Mouse (Mus musculus) hindbrain, embryonic 16.5 days (tissue): ENCODE data around the gene Vwa3a. TPM values are rescaled to one million over a fixed set of nuclear protein-coding genes. Genes with fewer than 3 reads are reported as not detected.
A peak's percentile ranks its signal among the peaks of the same experiment; 100 is the strongest.

ENCODE experiments used
- ATAC-seq: fragments of 200-750 bp; cut with Nextera tagmentation; 2 replicates; pipeline ENCODE4 v1.8.0; 2017; ENCODE audit warnings: moderate TSS enrichment, moderate library complexity
- H3K27ac ChIP-seq: fragments of 300-500 bp; sonication (generic); 2 replicates; pipeline ENCODE4 v1.5.1; 2014; ENCODE audit warnings: low read depth, mild to moderate bottlenecking, control low read depth, low read length, moderate library complexity
- H3K27me3 ChIP-seq: fragments of 300-500 bp; sonication (generic); replicated peaks from 2 replicates; pipeline ENCODE4 v1.6.1; 2014; ENCODE audit warnings: low read length; ENCODE audit not compliant: control insufficient read depth, insufficient read depth
- H3K36me3 ChIP-seq: fragments of 300-500 bp; sonication (generic); 2 replicates; pipeline ENCODE4 v1.6.1; 2014; ENCODE audit warnings: mild to moderate bottlenecking, low read length, moderate library complexity, mixed read lengths; ENCODE audit not compliant: control insufficient read depth, insufficient read depth
- H3K4me1 ChIP-seq: fragments of 300-500 bp; sonication (generic); 2 replicates; pipeline ENCODE4 v1.6.1; 2014; ENCODE audit warnings: low read depth, low read length; ENCODE audit not compliant: control insufficient read depth, insufficient read depth
- H3K4me2 ChIP-seq: fragments of 300-500 bp; sonication (generic); 2 replicates; pipeline ENCODE4 v1.6.1; 2014; ENCODE audit warnings: mild to moderate bottlenecking, low read length, control low read depth, moderate library complexity
- H3K4me3 ChIP-seq: fragments of 300-500 bp; sonication (generic); 2 replicates; pipeline ENCODE4 v1.5.1; 2014; ENCODE audit warnings: mild to moderate bottlenecking, low read length, control low read depth, moderate library complexity
- H3K9ac ChIP-seq: fragments of 300-500 bp; sonication (generic); 2 replicates; pipeline ENCODE4 v1.6.1; 2014; ENCODE audit warnings: low read depth, mild to moderate bottlenecking, control low read depth, low read length, moderate library complexity
- H3K9me3 ChIP-seq: fragments of 300-500 bp; sonication (generic); 2 replicates; pipeline ENCODE4 v1.6.1; 2014; ENCODE audit warnings: mild to moderate bottlenecking, low read length, moderate library complexity; ENCODE audit not compliant: control insufficient read depth
- WGBS: fragments of 180-500 bp; shearing (Covaris S2); extraction: QIAGEN DNeasy Blood & Tissue Kit; methylation state at CpG from one replicate; pipeline ENCODE4 v1.1.7; 2014; 5-methylcytosine and 5-hydroxymethylcytosine counted together
- polyA plus RNA-seq: library from polyadenylated mRNA; unstranded; fragments of >200 nt; fragmentation: Nextera tagmentation; extraction: Ambion mirVana; gene quantifications from 2 replicates; pipeline ENCODE4 v1.2.1, GENCODE M21; 2015

Vwa3a gene
- polyA plus RNA-seq, 1 experiment from 2014 or later: 2.0 TPM

- no peak overlapping the region for H3K9ac ChIP-seq
- H3K27me3 ChIP-seq: no peaks in the 10 kb centered on the region
- WGBS: 5% methylated on average over 1 of the region's 1 CpGs
These were observed 28.3 kb downstream of the Vwa3a start for GRCm38 (mm10) chr7:120767369-120767768.

DNA sequence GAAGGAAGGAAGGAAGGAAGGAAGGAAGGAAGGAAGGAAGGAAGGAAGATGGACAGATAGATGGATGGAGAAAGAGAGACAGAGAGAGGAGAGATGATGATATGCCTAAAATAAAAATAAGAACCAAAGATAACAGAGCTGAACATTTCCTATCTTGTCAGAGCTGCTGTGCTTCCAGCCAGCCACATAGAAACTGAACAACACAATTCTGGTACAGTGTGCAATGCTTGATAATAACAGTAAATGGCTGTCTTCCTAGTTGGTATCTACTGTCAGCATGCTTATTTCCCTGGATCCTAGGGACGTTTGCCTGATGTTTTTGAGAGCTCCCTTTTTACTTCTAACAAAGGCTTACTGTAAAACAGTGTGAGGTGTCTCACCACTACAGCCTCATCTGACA is 32.3 kb downstream of the Vwa3a start:
- H3K9me3 ChIP-seq: no peaks in the 10 kb centered on the region
- no peaks in the 10 kb centered on the region for H3K4me1 ChIP-seq
- no peaks in the 10 kb centered on the region for H3K27me3 ChIP-seq
- no peak overlapping the region for H3K9ac ChIP-seq
- no peak for ATAC-seq
- H3K36me3 ChIP-seq: no peaks in the 10 kb centered on the region
- no peak overlapping the region for H3K4me2 ChIP-seq
- H3K4me3 ChIP-seq: no peak overlapping the region
- 64% methylated on average over 1 of the region's 1 CpGs for WGBS
- H3K27ac ChIP-seq: no peak overlapping the region

More at GRCm38 (mm10) chr7:120767369-120767768, 28.3 kb downstream of the Vwa3a start:
- Histone ChIP-seq H3K4me1 (no peaks in the 10 kb centered on the region), H3K27ac (no peak overlapping the region), H3K4me2 (no peak overlapping the region), H3K36me3 (no peaks in the 10 kb centered on the region), H3K9me3 (no peaks in the 10 kb centered on the region), H3K4me3 (no peak overlapping the region)
- ATAC-seq: no peak

GRCm38 (mm10) chr7:120778012-120778411 is 38.9 kb downstream of the Vwa3a start:
- H3K4me2 ChIP-seq: no peak overlapping the region
- H3K4me3 ChIP-seq: no peak overlapping the region
- H3K27ac ChIP-seq: no peak overlapping the region
- no peak overlapping the region for H3K9ac ChIP-seq
- ATAC-seq: no peak
- no peaks in the 10 kb centered on the region for H3K36me3 ChIP-seq
- no peaks in the 10 kb centered on the region for H3K27me3 ChIP-seq
- H3K4me1 ChIP-seq: no peaks in the 10 kb centered on the region
- 73% methylated on average over 2 of the region's 2 CpGs for WGBS
- no peaks in the 10 kb centered on the region for H3K9me3 ChIP-seq

- H3K9ac ChIP-seq: no peak overlapping the region
- H3K27me3 ChIP-seq: no peaks in the 10 kb centered on the region
- no peak for ATAC-seq
- H3K36me3 ChIP-seq: no peaks in the 10 kb centered on the region
- no peaks in the 10 kb centered on the region for H3K9me3 ChIP-seq
- WGBS: 79% methylated on average over 4 of the region's 4 CpGs
- H3K4me2 ChIP-seq: no peak overlapping the region
- no peak overlapping the region for H3K27ac ChIP-seq
- no peaks in the 10 kb centered on the region for H3K4me1 ChIP-seq
- no peak overlapping the region for H3K4me3 ChIP-seq
These were observed 56.4 kb downstream of the Vwa3a start for GRCm38 (mm10) chr7:120795544-120795943.

DNA sequence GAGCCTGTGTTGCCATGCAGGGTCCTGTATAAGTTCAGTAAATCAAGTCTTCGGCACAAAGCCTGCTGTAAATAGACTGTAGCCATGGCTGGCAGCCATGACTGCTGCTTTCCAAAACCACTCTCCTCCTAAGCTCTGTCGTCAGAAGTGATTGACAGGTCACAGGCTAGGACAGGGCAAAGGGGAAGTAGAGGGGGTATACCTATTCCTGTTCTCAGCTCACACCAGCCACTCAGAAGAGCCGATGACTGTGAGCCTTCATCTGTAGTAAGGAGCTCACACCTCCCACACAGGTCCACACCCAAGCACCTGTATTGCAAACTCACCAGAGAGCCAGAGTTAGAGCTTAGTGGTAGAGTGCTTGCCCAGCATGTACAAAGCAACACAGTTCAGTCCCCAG is 57.3 kb downstream of the Vwa3a start:
- no peaks in the 10 kb centered on the region for H3K27me3 ChIP-seq
- WGBS: 81% methylated on average over 3 of the region's 3 CpGs
- H3K4me2 ChIP-seq: no peak overlapping the region
- H3K27ac ChIP-seq: no peak overlapping the region
- H3K9me3 ChIP-seq: no peaks in the 10 kb centered on the region
- no peak overlapping the region for H3K9ac ChIP-seq
- H3K4me1 ChIP-seq: no peaks in the 10 kb centered on the region
- ATAC-seq: no peak
- H3K36me3 ChIP-seq: no peaks in the 10 kb centered on the region
- no peak overlapping the region for H3K4me3 ChIP-seq

DNA sequence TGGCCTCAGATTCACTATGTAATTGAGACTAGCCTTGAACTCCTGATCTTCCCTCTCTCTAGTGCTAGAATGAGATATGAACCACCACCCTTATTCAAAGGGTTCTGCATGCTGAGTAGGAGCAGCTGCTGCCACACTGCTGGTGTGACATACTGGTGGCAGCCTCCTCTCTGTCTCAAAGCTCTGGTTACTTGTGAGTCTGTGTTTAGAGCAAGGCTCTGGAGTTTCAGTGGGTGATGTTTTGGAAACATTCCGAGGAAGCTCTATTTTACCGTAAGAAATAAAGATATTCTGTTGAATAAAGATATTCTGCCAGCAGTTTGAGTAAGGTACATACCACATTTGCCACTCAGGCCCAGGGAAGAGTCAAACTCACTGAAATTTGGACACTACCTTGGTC is 64.2 kb downstream of the Vwa3a start:
- H3K36me3 ChIP-seq: no peaks in the 10 kb centered on the region
- H3K4me2 ChIP-seq: no peak overlapping the region
- H3K27me3 ChIP-seq: no peaks in the 10 kb centered on the region
- ATAC-seq: no peak
- no peak overlapping the region for H3K27ac ChIP-seq
- no peak overlapping the region for H3K9ac ChIP-seq
- no peaks in the 10 kb centered on the region for H3K4me1 ChIP-seq
- 89% methylated on average over 2 of the region's 2 CpGs for WGBS
- H3K4me3 ChIP-seq: no peak overlapping the region
- H3K9me3 ChIP-seq: no peaks in the 10 kb centered on the region

- peaks cover 4% of the 10 kb centered on the region; the same call in 1 of the 2 replicates for H3K27me3 ChIP-seq
- H3K4me1 ChIP-seq: peaks cover 3% of the 10 kb centered on the region; the same call in 1 of the 2 replicates
- H3K36me3 ChIP-seq: no peaks in the 10 kb centered on the region
- peak overlapping the region; percentile 81 for H3K4me2 ChIP-seq
- H3K27ac ChIP-seq: no peak overlapping the region
- H3K9ac ChIP-seq: peak overlapping the region; percentile 57
- ATAC-seq: no peak
- H3K9me3 ChIP-seq: no peaks in the 10 kb centered on the region
- H3K4me3 ChIP-seq: peak overlapping the region; percentile 40
- WGBS: 5% methylated on average over 23 of the region's 27 CpGs
These were observed 70.6 kb downstream of the Vwa3a start for GRCm38 (mm10) chr7:120809705-120810104.

- ATAC-seq: no peak
- 85% methylated on average over 6 of the region's 6 CpGs for WGBS
- H3K36me3 ChIP-seq: no peaks in the 10 kb centered on the region
These were observed 72.8 kb downstream of the Vwa3a start, which contains the start of gene Gm5737 for GRCm38 (mm10) chr7:120811834-120812415. Gene Gm5737 (plus strand): TSS chr7:120812365.

GRCm38 (mm10) chr7:120817552-120817951 is 78.4 kb downstream of the Vwa3a start:
- no peak overlapping the region for H3K9ac ChIP-seq
- no peaks in the 10 kb centered on the region for H3K9me3 ChIP-seq
- no peak overlapping the region for H3K4me2 ChIP-seq
- no peak overlapping the region for H3K4me3 ChIP-seq
- H3K27ac ChIP-seq: no peak overlapping the region
- no peak for ATAC-seq
- WGBS: 86% methylated on average over 6 of the region's 6 CpGs
- H3K36me3 ChIP-seq: no peaks in the 10 kb centered on the region
- no peaks in the 10 kb centered on the region for H3K27me3 ChIP-seq
- no peaks in the 10 kb centered on the region for H3K4me1 ChIP-seq

More at GRCm38 (mm10) chr7:120811834-120812415, 72.8 kb downstream of the Vwa3a start, which contains the start of gene Gm5737:
- Histone ChIP-seq H3K4me1 (peaks cover 3% of the 10 kb centered on the region; the same call in 1 of the 2 replicates), H3K9me3 (no peaks in the 10 kb centered on the region), H3K4me2 (no peak within 1 kb of the TSS), H3K27me3 (peaks cover 4% of the 10 kb centered on the region; the same call in 1 of the 2 replicates), H3K9ac (no peak within 1 kb of the TSS), H3K27ac (no peak within 1 kb of the TSS), H3K4me3 (no peak within 1 kb of the TSS)
